Mouse (Mus musculus) heart, adult 2 months (tissue): ENCODE measurements around the gene Commd3. TPM values are rescaled to one million over a fixed set of nuclear protein-coding genes. Genes with fewer than 3 reads are reported as not detected.

Experiments used
- DNase-seq, 2 experiments: peaks; one replicate each; pipeline ENCODE4 v3.0.0; 2021
- H3K27ac ChIP-seq: fragments of 200-600 bp; 2 replicates; pipeline ENCODE4 v1.8.1; 2022
- H3K27me3 ChIP-seq: fragments of 200-500 bp; 2 replicates; pipeline ENCODE4 v1.6.1; 2012; ENCODE audit warnings: mild to moderate bottlenecking, low read length, inconsistent platforms, mixed read lengths; ENCODE audit not compliant: control insufficient read depth, insufficient read depth
- H3K36me3 ChIP-seq: fragments of 200-500 bp; 2 replicates; pipeline ENCODE4 v1.6.1; 2012; ENCODE audit warnings: low read length, inconsistent platforms; ENCODE audit not compliant: control insufficient read depth, insufficient read depth
- H3K4me1 ChIP-seq: fragments of 200-500 bp; 2 replicates; pipeline ENCODE4 v1.6.1; 2011; ENCODE audit warnings: low read length; ENCODE audit not compliant: control insufficient read depth, insufficient read depth
- H3K4me3 ChIP-seq: fragments of 200-600 bp; 2 replicates; pipeline ENCODE4 v1.8.1; 2022
- H3K79me2 ChIP-seq: fragments of 200-500 bp; replicated peaks from 2 replicates; pipeline ENCODE4 v1.6.1; 2012; ENCODE audit warnings: mild to moderate bottlenecking, inconsistent platforms, low read length, moderate library complexity, mixed read lengths; ENCODE audit not compliant: control insufficient read depth, insufficient read depth
- H3K9ac ChIP-seq: fragments of 200-500 bp; 2 replicates; pipeline ENCODE4 v1.6.1; 2012; ENCODE audit warnings: low read depth, mild to moderate bottlenecking, control low read depth, inconsistent platforms, low read length, mixed read lengths
- CTCF ChIP-seq: fragments of 200-600 bp; IDR thresholded peaks from 2 replicates; pipeline ENCODE4 v1.8.1; 2022; ENCODE audit warnings: antibody characterized with exemption, mild to moderate bottlenecking, moderate library complexity
- EP300 ChIP-seq: fragments of 200-500 bp; IDR thresholded peaks from 2 replicates; pipeline ENCODE4 v1.6.1; 2011; ENCODE audit warnings: low read depth, low read length, control low read depth; ENCODE audit not compliant: insufficient read depth
- POLR2A ChIP-seq: fragments of 200-500 bp; IDR thresholded peaks from 2 replicates; pipeline ENCODE4 v1.6.1; 2011; ENCODE audit warnings: mild to moderate bottlenecking, low read depth, low read length, control low read depth; ENCODE audit not compliant: insufficient read depth
- WGBS: fragments of 180-500 bp; shearing (Covaris S2); methylation state at CpG from one replicate; pipeline ENCODE4 v1.1.7; 2018; 5-methylcytosine and 5-hydroxymethylcytosine counted together
- intact Hi-C: fragments of 180-260 bp; cut with DNase I; formaldehyde crosslinking; loops from one replicate; pipeline ENCODE4 v1.15.1; 2025
- polyA plus RNA-seq: library from polyadenylated mRNA; depleted of rRNA; stranded (reverse); fragments of >200 nt; gene quantifications from 2 replicates; pipeline ENCODE4 v1.2.3, GENCODE M21; 2012; rRNA removed
- total RNA-seq, 2 experiments: library from RNA; stranded (reverse); gene quantifications; 2 replicates each; pipeline ENCODE4 v1.2.3; 2021

The Commd3 gene
- total and polyA plus RNA-seq, 3 experiments = 53.1 to 102 (median 95.0) TPM

DNA sequence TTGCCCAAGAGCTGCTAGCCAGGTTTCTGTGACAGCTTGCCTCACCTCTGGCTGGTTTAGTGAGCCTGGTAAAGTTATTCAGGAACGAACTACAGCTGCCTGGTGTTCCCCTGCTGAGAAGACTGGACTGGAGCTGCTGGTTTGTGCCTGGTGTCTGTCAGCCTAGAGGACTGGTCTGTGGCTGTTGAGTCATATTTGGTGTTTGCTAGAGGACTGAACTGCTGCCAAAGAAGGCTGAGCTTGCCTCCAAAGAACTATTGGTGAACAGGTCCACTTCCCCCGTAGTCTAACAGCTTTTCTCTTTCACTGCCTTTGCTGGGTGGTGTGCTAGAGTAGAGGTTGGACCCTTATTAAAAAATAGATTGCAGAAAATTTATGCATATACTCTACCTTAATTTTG, 40.9 kb downstream of the Commd3 start:
- Histone ChIP-seq H3K9ac (no peak overlapping the region), H3K79me2 (no peaks in the 10 kb centered on the region), H3K27me3 (no peaks in the 10 kb centered on the region), H3K4me1 (no peaks in the 10 kb centered on the region), H3K4me3 (no peak overlapping the region), H3K36me3 (no peaks in the 10 kb centered on the region), H3K27ac (no peak overlapping the region)
- DNase-seq = no peak
- no peak for TF ChIP-seq POLR2A
- no peak for TF ChIP-seq EP300
- TF ChIP-seq CTCF = no peak
- intact Hi-C loops = no loop called here
- 69% methylated on average over 2 of the region's 2 CpGs for WGBS

- Histone ChIP-seq H3K27me3 (no peaks in the 10 kb centered on the region), H3K27ac (no peak overlapping the region), H3K4me3 (no peak overlapping the region), H3K79me2 (no peaks in the 10 kb centered on the region), H3K36me3 (no peaks in the 10 kb centered on the region), H3K4me1 (no peaks in the 10 kb centered on the region), H3K9ac (no peak overlapping the region)
- 64% methylated on average over 3 of the region's 3 CpGs for WGBS
- TF ChIP-seq EP300 (no peak), CTCF (peak; percentile 25; the same call in 1 of the 2 replicates)
- no peak for DNase-seq
- intact Hi-C loops = no loop called here
Observed at GRCm38 (mm10) chr2:18714337-18714736, 42.2 kb downstream of the Commd3 start.

DNA sequence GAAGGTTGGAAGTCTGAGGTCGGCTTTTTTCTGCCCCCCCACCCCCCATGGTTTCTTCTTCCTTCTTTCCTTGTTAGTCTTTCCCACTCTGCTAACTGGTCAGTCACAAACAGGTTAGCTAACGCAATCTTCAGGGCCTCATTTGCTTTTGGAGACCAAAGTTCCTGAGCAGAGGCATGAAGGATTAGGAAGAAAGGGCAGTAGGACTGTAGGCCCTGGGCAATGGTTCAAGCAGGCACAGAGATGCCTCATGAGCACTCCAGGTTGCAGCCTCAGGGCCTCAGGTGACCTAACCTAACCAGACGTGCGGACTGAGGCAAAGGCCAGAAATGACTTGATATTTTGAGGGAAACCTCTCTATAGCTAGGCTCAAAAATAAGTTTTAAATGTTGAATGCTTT, 46.3 kb downstream of the Commd3 start:
- intact Hi-C loops = no loop called here

DNA sequence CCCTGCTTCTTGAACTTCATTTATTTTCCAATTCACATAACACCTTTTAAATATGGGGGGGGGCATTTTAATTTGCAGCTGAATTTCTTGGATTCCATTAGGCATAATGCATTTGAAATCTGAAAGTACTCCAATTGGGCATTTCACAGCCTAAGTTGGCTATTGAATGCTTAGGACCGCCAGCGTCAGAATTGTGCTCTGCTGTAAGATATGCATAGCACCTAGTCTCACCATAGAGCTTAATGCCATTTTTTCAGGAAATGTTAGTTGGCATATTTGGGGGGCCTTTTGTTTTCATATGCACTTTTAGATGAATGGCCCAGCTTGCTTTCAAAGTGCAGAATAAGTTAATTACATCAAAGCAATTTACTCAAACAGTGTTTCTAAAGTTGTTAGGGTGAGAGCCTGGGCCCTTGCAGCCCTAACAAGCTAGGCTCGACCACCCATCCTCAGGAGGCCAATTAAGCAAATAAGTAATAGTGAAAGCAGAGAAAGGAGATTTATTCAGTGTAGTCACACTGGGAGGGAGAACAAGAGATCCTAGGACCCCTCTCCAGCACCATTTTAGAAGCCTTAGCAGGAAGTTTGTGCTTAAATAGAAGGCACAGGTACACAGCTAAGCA, 50.1 kb downstream of the Commd3 start:
- H3K79me2 ChIP-seq = no peaks in the 10 kb centered on the region
- no peak overlapping the region for H3K9ac ChIP-seq
- no peaks in the 10 kb centered on the region for H3K4me1 ChIP-seq
- DNase-seq = no peak
- 67% methylated on average over 3 of the region's 3 CpGs for WGBS
- intact Hi-C loops = no loop called here
- no peaks in the 10 kb centered on the region for H3K27me3 ChIP-seq
- TF ChIP-seq CTCF = no peak
- no peak for TF ChIP-seq POLR2A
- no peak for TF ChIP-seq EP300
- no peak overlapping the region for H3K4me3 ChIP-seq
- H3K36me3 ChIP-seq = no peaks in the 10 kb centered on the region
- H3K27ac ChIP-seq = no peak overlapping the region

More for the DNA sequence above, 46.3 kb downstream of the Commd3 start:
- H3K27me3 ChIP-seq = no peaks in the 10 kb centered on the region
- no peak overlapping the region for H3K4me3 ChIP-seq
- no peak for DNase-seq
- no peaks in the 10 kb centered on the region for H3K79me2 ChIP-seq
- no peak overlapping the region for H3K9ac ChIP-seq
- no peaks in the 10 kb centered on the region for H3K4me1 ChIP-seq
- no peak overlapping the region for H3K27ac ChIP-seq
- H3K36me3 ChIP-seq = no peaks in the 10 kb centered on the region
- no peak for TF ChIP-seq CTCF
- TF ChIP-seq POLR2A = no peak
- no peak for TF ChIP-seq EP300
- 90% methylated on average over 4 of the region's 4 CpGs for WGBS

- TF ChIP-seq CTCF (no peak), EP300 (no peak)
- H3K9ac ChIP-seq = no peak overlapping the region
- H3K4me3 ChIP-seq = no peak overlapping the region
- H3K27me3 ChIP-seq = no peaks in the 10 kb centered on the region
- H3K27ac ChIP-seq = no peak overlapping the region
- 96% methylated on average over 1 of the region's 1 CpGs for WGBS
- no peaks in the 10 kb centered on the region for H3K4me1 ChIP-seq
- DNase-seq = no peak
- no peaks in the 10 kb centered on the region for H3K36me3 ChIP-seq
- no peaks in the 10 kb centered on the region for H3K79me2 ChIP-seq
- intact Hi-C loops = no loop called here
Observed at GRCm38 (mm10) chr2:18724462-18724861, 52.3 kb downstream of the Commd3 start.

Other genes starting within 250 kb of the Commd3 start
- gene Bmi1, start 4.6 kb downstream of the Commd3 start, total RNA-seq = 10 to 100 TPM; 59.2 to 70.6 TPM
- gene Bmi1, start 4.6 kb downstream of the Commd3 start, polyA plus RNA-seq = 22.3 and 54.4 TPM in 2 replicates
- under 1 TPM; 0.26 to 0.36 TPM for gene Spag6, start 21.6 kb downstream of the Commd3 start, total RNA-seq
- 0.20 and 0.32 TPM in 2 replicates for gene Spag6, start 21.6 kb downstream of the Commd3 start, polyA plus RNA-seq